Mouse (Mus musculus): Measurements from ENCODE around the gene Zc3h12d. TPM values are rescaled to one million over a fixed set of nuclear protein-coding genes. Genes with fewer than 3 reads are reported as not detected.
A peak's percentile ranks its signal among the peaks of the same experiment; 100 is the strongest.

Zc3h12d gene
- total RNA-seq, 2 experiments from 2014 or later: 0.15 to 1.0 TPM

- peak; percentile 42 to 66 for DNase-seq
Measured at GRCm38 (mm10) chr10:7839551-7840352, 7.5 kb downstream of the Zc3h12d start.

DNA sequence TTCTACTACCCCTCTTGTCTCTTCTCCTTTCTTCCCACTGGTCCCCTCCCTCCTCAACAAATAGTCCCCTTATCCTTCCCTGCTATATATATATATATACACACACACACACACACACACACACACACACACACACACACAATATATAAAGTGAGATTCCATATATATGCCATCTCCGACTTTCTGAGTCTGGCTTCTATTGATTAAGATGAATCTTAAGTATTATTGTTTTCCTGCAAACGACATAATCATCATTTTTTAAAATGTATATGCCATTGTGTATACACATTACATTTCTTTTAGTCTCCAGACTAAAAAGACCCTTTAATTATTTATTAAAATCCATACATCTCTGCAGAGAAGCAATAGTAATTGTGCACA is 8.1 kb downstream of the Zc3h12d start:
- DNase-seq: no peak

DNA sequence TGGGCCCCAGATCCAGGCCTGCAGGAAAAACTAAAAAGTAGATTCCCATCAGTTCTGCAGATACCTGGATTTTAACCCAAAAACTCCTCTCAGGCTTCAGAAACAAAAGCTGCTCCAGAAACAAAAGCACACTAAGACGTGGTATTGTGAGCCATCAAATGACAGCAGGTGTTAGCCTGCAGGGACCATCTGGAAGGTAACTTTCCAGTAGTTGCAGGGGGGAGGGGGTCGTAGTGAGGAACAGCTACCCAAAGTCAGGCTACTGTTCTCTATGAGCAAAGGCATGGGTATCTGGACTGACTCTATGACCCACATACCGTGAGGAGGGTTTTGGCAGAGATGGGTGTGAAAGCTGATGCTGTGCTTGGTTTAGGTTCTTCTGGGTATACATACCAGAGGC is 8.5 kb downstream of the Zc3h12d start:
- no peak for DNase-seq

DNA sequence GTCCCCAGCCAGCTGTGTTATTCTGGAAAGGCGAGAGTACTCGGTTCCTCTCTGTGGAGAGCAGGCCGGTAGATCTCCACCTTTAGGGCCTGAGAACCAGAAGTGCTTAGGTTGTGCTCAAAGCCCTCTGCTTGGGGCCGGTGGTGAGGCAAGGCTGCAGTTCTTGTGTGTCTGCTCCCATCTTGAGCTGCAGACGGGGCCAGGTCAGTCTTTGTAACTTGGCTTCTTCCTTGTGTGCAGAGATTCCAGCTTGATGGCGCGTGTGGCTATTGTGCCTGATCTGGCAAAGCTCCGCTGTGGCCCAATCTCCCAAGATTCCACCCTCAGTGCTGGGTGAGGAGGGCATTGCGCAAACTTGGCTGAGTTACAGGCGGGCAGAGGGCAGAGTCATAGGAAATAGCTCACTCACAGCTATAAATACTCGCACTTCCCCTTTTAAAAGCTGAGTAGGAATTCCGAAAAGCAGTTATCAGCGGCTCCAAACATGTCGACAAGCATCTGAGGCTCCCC is 9.4 kb downstream of the Zc3h12d start:
- DNase-seq: peak; percentile 87 to 93

DNA sequence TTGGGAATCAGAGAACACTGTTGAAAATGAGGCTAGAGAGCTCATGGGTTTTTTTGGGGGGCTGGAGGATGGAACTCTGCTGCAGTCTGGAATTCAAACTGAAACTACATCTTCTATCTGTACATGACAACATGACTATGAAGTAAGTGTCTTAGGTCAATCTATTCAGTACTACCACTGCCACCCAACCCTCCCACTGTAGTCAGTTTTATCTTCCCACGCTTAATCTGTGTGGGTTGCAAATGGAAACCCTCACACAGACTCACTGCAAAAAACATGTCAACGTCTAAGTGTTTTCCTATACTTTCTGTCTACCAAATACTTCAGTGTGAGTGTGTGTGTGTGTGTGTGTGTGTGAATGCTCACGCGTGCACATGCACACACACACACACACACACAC is 10.9 kb downstream of the Zc3h12d start:
- no peak for DNase-seq

GRCm38 (mm10) chr10:7844161-7844560 is 11.9 kb downstream of the Zc3h12d start:
- DNase-seq: no peak

- peak in 1 of 2 experiments; percentile 38 for DNase-seq
Measured at GRCm38 (mm10) chr10:7845136-7845535, 12.9 kb downstream of the Zc3h12d start.

DNA sequence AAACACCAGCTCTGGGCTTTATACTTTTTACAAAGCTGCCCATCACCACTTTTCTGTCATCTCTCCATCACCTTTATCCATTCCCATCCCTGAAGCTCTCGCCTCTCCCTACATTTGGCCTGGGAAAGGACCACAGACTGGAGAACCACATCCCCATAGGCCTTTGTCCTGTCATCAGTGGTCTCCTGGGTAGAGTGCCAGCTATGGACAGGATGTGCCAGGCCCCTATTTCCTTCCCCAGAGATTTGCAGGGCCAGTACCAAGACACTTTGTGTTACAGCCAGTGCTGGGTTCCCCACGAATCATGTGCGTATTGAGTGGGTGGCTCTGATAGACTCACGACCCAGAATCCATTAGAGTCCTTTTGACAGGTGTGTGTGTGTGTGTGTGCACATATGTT is 13.7 kb downstream of the Zc3h12d start:
- no peak for DNase-seq

- no peak for DNase-seq
Measured at GRCm38 (mm10) chr10:7847166-7847605, 14.9 kb downstream of the Zc3h12d start.

DNA sequence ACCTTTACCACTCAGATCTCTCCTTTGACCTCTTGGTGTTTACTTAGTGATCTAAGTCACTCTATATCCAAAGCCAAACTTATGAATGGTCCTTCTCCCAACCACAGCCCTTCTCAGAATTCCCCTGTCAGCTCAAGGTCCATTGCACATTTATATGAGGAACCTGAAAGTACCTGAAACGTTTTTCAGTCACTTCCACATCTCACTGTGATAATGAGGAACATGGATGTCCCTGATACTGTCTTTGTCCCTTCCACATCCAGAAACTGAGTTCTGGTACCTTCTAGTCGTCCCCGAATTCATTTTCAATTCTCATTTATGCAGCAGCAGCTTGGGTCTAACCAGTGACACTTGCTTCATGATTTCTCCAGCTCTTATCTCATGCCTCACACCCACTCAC is 19.6 kb downstream of the Zc3h12d start:
- no peak for DNase-seq

GRCm38 (mm10) chr10:7860494-7860893 is 28.2 kb downstream of the Zc3h12d start:
- DNase-seq: no peak

GRCm38 (mm10) chr10:7861259-7861936 is 29.1 kb downstream of the Zc3h12d start:
- no peak for DNase-seq

GRCm38 (mm10) chr10:7861937-7862657 is 29.8 kb downstream of the Zc3h12d start:
- no peak for DNase-seq

- no peak for DNase-seq
Measured at GRCm38 (mm10) chr10:7863411-7863810, 31.1 kb downstream of the Zc3h12d start.

DNA sequence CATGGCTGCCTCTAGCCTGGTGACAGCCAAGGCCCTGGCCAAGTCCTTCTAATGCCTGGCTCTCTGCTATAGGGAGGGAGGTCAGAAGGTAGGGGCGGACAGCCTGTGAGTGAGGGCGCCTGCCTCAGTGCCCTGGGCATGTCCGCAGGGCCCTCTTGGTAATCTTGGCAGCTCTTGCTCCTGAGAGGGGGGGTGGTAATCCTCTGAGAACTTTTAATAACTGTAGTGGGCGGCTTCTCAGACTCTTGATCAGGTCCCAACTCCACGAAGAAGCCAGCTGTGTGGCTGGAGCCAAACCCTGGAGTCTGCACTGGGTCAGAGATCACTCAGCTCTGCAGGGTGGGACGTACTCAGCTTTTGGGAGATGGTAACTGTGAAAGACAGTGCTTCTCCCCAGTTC is 31.9 kb downstream of the Zc3h12d start:
- DNase-seq: peak in 1 of 2 experiments; percentile 29

DNA sequence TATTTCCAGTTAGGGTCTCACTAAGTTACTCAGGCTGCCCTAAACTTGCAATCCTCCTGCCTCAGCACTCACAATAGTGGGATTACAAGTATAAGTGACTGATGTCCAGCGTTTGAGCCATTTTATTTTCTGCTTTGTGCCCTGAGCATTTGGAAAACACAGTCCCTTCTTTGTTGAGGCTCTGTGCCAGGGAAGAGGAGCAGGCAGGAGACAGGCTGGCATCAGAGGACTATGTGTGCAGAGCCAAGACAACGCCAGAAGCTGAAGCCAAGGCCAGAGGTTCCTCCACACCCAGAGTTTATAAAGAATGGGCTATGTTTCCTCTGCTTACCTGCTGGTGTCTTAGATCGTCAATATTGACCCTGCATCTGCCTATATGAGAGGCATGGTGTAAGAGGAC is 32.5 kb downstream of the Zc3h12d start:
- no peak for DNase-seq

GRCm38 (mm10) chr10:7866762-7867665 is 34.7 kb downstream of the Zc3h12d start:
- DNase-seq: peak in 1 of 2 experiments; percentile 25

GRCm38 (mm10) chr10:7867666-7868030 is 35.4 kb downstream of the Zc3h12d start:
- no peak for DNase-seq

- no peak for DNase-seq
Measured at GRCm38 (mm10) chr10:7869746-7870145, 37.5 kb downstream of the Zc3h12d start.

- peak; percentile 16 to 41 for DNase-seq
Measured at GRCm38 (mm10) chr10:7870571-7871315, 38.5 kb downstream of the Zc3h12d start.
